Mouse (Mus musculus): ENCODE measurements around the gene Tbx10.

DNA sequence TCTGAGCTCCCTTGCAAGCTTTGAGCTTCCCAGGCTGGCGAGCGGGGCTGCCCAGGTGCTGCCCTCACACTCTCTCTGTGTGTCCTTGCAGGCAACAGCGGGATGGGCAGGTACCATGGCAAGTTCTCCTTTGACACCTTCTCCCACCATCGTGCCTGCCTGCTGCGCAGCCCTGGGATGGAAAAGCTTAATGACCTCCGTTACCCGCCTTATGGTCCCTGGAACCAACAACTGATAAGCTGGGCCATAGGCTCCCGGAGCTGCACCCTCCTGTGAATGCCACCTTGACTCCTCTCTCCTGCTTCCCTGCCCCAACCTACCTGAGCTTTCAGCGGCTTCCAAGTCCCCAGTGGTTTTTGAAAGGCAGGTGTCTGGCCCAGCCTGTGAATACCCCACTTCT, 11.6 kb upstream of the Tbx10 start:
- TF ChIP-seq CTCF (IDR thresholded peaks at IDR 0.05; ENCODE audit: extremely low read depth, insufficient read depth, low read length) = no peak
- TF ChIP-seq POLR2A (IDR thresholded peaks at IDR 0.05; ENCODE audit: extremely low read depth, insufficient read depth, low read length) = no peak
